Mouse (Mus musculus): ENCODE measurements around the gene Lix1l. TPM values are rescaled to one million over a fixed set of nuclear protein-coding genes. Genes with fewer than 3 reads are reported as not detected.

Gene Lix1l
- polyA plus RNA-seq, 1 experiment from 2014 or later = 0.73 TPM

DNA sequence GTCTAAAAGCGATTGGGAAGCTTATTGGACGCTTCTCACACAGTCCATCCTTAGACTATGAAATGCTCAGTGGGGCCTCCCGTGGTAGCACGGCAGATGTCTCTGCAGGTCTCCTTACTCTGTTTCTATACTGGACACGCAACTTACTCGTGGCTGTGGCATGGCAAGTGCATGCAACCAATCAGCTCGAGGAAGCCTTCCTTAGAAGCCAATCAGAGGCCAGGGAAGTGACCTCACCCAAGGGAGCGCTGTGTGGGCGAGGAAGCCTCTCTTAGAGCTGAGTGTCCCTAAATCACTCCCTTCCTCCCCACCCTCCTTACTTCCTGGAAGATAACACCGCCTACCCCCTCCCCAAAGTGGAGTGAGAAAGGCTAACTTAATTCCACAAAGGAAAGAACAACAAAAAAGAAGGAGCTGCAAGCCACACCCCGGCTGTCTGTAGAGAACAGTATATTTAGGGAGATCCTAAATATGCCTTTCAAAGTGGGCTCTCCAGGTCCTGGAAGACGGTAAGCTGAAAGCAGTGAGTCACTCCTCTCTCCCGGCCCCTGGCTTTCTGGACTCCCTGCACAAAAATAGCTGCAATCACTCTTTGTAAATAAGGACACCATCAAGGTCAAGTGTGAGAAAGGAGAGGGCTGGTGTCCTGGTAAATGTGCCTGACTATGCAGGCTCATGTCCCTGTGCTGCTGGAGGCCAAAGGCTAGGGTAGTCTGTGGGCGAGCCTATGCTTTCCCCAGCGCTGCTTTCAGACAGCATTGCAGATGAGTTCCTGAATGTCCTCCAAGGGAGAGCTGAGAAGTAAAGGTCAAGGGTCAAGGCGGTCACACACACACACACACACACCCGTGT lies 24.0 kb upstream of the Lix1l start, which contains the start of gene Gm16253:
Gm16253 (plus strand) TSS at position 295 of the 852 bp plus-strand sequence.
- H3K9ac ChIP-seq = peak within 1 kb of the TSS; percentile 59

DNA sequence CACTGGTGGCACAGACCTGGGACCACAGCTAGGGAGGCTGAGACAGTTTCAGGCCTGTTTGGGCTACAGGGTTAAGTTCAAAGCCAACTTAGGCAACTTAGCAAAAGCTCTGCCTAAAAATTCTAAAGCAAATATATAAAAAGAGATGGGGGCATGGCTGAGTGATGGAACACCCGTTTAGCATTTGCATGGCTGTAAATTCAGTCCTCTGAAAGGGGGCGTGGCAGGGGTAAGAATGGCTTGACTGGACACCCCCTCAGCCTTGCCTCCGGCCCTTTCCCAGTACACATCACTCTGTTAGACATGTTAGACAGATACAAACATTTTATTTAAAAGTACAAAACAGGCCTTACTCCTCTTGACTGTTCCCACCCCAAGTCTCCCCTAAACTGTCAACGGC lies 23.4 kb upstream of the Lix1l start:
- 59% methylated on average over 4 of the region's 4 CpGs for WGBS (ENCODE audit: insufficient replicate concordance)
- Histone ChIP-seq H3K9me3 (replicated peaks) (no peaks in the 10 kb centered on the region), H3K4me3 (replicated peaks) (no peak overlapping the region), H3K4me2 (no peak overlapping the region), H3K27me3 (no peaks in the 10 kb centered on the region), H3K9ac (no peak overlapping the region), H3K27ac (peak overlapping the region; percentile 72), H3K36me3 (no peaks in the 10 kb centered on the region), H3K4me1 (replicated peaks) (peaks cover 67% of the 10 kb centered on the region)
- DNase-seq (no peak), ATAC-seq (ENCODE audit: low read depth) (no peak)

More for the DNA sequence above, 24.0 kb upstream of the Lix1l start, which contains the start of gene Gm16253:
- peak within 1 kb of the TSS; percentile 71 for H3K4me2 ChIP-seq
- no peaks in the 10 kb centered on the region for H3K27me3 ChIP-seq
- peak within 1 kb of the TSS; percentile 45 for H3K4me3 ChIP-seq (replicated peaks)
- H3K9me3 ChIP-seq (replicated peaks) = no peaks in the 10 kb centered on the region
- H3K4me1 ChIP-seq (replicated peaks) = peaks cover 67% of the 10 kb centered on the region
- WGBS (ENCODE audit: insufficient replicate concordance) = 18% methylated on average over 17 of the region's 17 CpGs
- peak within 1 kb of the TSS; percentile 72 for H3K27ac ChIP-seq
- H3K36me3 ChIP-seq = no peaks in the 10 kb centered on the region
- DNase-seq (peak; percentile 76), ATAC-seq (ENCODE audit: low read depth) (peak; percentile 85)

DNA sequence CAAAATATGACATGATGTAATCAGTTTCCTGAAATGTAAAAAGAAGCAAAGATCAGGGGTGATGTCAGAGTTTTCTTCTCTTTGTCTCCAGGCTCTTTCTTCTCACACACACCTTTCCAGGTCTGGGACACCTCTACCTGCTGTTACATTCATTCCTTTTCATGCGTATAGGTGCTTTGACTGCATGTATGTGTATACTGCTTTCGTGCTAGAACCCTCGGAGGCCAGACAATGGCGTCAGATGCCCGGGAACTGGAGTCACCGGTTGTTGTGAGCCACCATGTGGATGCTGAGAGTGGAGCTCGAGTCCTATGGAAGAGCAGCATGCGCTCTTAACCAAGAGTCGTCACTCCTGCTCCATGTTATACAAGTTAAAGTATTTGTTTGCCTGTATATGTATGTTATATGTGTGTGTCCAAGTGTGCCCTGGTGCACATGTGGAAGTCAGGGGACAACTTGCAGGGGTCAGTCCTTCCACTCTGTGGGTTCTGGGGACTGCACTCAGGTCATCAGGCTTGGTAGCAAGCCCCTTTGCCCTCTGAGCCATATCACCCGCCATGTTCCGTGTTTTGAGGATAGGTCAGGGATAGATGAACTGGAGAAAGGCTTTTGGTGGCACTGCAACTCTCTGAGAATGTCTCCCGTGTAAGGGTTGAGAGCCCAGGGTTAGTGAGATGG lies 22.2 kb upstream of the Lix1l start:
- no peak for DNase-seq
- no peaks in the 10 kb centered on the region for H3K36me3 ChIP-seq
- H3K4me3 ChIP-seq (replicated peaks) = no peak overlapping the region
- no peak overlapping the region for H3K9ac ChIP-seq
- H3K4me1 ChIP-seq (replicated peaks) = peaks cover 60% of the 10 kb centered on the region
- H3K27me3 ChIP-seq = no peaks in the 10 kb centered on the region
- H3K27ac ChIP-seq = peak overlapping the region; percentile 15; the same call in 1 of the 2 replicates
- H3K4me2 ChIP-seq = no peak overlapping the region
- 78% methylated on average over 12 of the region's 12 CpGs for WGBS (ENCODE audit: insufficient replicate concordance)
- no peaks in the 10 kb centered on the region for H3K9me3 ChIP-seq (replicated peaks)
- ATAC-seq (ENCODE audit: low read depth) = no peak

DNA sequence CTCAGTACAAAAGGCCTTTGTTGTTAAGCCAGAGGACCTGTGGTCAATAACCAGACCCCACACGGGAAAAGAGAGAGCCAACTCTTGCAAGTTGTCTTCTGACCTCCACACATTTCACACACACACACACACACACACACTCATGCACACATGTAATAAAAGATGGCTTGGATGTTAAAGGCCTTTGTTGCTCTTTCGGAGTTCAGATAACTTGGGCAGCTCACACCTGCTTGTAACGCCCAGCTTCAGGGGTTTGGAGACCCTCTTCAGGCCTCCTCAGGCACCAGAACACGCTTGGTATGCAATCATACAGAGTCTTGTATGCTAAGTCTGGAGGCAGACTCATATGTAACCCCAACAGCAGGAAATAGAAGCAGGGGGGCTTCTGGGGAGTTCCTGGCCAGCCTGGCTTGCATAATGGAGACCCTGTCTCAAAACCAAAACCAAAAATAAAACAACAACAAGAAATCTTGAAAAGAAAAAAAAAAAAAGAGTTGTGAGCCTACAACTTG lies 21.7 kb upstream of the Lix1l start:
- WGBS (ENCODE audit: insufficient replicate concordance) = 68% methylated on average over 4 of the region's 4 CpGs
- Histone ChIP-seq H3K36me3 (no peaks in the 10 kb centered on the region), H3K27ac (0 out of 2 replicates have a peak overlapping the region, but pooled peaks have one; percentile 34), H3K4me1 (replicated peaks) (peaks cover 54% of the 10 kb centered on the region), H3K27me3 (no peaks in the 10 kb centered on the region), H3K4me3 (replicated peaks) (no peak overlapping the region), H3K4me2 (peak overlapping the region; percentile 61), H3K9me3 (replicated peaks) (no peaks in the 10 kb centered on the region), H3K9ac (no peak overlapping the region)
- ATAC-seq (ENCODE audit: low read depth) = no peak
- DNase-seq = no peak

DNA sequence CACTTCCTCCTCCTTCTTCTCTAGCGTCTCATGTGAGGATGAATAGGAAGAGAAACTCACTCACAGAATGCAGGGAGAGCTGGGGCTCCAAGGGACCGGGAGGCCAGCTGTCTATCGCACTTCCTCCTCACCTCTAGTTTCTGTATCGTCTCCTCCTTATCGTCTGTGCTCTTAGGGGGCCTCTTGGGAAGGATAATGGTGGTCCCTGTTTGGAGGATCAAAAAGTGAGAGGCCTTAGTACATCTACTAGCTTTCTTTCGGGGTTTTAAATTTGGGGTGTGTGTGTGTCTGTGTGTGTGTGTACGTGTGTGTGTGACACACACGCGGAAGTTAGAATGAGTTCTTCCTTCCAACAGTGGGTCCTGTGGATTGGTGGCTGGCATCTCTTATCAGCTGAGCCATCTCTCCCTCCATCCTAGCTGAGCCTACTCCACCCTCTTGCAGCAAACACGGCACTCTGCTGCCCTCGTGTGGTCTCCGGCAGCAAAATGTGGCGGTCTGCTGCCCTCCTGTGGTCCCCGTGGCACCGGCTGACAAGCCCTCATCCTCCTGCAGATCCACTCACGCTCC lies 21.0 kb upstream of the Lix1l start:
- no peaks in the 10 kb centered on the region for H3K27me3 ChIP-seq
- DNase-seq = peak; percentile 78
- ATAC-seq (ENCODE audit: low read depth) = peak; percentile 71
- peak overlapping the region; percentile 45 for H3K9ac ChIP-seq
- no peaks in the 10 kb centered on the region for H3K9me3 ChIP-seq (replicated peaks)
- H3K4me1 ChIP-seq (replicated peaks) = peaks cover 52% of the 10 kb centered on the region
- H3K36me3 ChIP-seq = no peaks in the 10 kb centered on the region
- peak overlapping the region; percentile 34 for H3K27ac ChIP-seq
- 4% methylated on average over 16 of the region's 16 CpGs for WGBS (ENCODE audit: insufficient replicate concordance)
- peak overlapping the region; percentile 33 for H3K4me3 ChIP-seq (replicated peaks)
- peak overlapping the region; percentile 61 for H3K4me2 ChIP-seq

DNA sequence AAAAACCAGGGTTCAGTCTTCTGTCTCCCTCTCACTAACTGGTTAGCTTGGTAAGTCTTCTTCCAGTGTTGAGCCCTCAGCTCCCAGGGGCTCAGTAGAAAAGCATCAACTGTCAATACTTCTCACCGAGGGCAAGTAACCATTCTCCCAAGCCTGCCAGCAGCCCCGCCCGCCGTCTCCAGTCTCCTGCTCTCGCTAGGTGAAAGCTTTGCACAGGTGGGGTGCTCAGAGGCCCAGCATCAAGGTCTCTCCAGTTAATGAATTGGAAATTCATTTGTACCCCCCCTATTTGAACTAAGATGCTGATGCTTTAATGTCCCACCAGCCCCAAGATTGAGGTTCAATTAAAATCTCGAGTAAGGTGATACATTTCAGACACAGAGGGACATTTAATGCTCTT lies 19.8 kb upstream of the Lix1l start:
- 0 out of 2 replicates have a peak overlapping the region, but pooled peaks have one; percentile 61 for H3K4me2 ChIP-seq
- H3K4me3 ChIP-seq (replicated peaks) = no peak overlapping the region
- DNase-seq = no peak
- H3K9ac ChIP-seq = no peak overlapping the region
- ATAC-seq (ENCODE audit: low read depth) = no peak
- H3K4me1 ChIP-seq (replicated peaks) = peaks cover 41% of the 10 kb centered on the region
- no peaks in the 10 kb centered on the region for H3K9me3 ChIP-seq (replicated peaks)
- no peaks in the 10 kb centered on the region for H3K27me3 ChIP-seq
- 61% methylated on average over 6 of the region's 6 CpGs for WGBS (ENCODE audit: insufficient replicate concordance)
- no peak overlapping the region for H3K27ac ChIP-seq
- H3K36me3 ChIP-seq = no peaks in the 10 kb centered on the region

DNA sequence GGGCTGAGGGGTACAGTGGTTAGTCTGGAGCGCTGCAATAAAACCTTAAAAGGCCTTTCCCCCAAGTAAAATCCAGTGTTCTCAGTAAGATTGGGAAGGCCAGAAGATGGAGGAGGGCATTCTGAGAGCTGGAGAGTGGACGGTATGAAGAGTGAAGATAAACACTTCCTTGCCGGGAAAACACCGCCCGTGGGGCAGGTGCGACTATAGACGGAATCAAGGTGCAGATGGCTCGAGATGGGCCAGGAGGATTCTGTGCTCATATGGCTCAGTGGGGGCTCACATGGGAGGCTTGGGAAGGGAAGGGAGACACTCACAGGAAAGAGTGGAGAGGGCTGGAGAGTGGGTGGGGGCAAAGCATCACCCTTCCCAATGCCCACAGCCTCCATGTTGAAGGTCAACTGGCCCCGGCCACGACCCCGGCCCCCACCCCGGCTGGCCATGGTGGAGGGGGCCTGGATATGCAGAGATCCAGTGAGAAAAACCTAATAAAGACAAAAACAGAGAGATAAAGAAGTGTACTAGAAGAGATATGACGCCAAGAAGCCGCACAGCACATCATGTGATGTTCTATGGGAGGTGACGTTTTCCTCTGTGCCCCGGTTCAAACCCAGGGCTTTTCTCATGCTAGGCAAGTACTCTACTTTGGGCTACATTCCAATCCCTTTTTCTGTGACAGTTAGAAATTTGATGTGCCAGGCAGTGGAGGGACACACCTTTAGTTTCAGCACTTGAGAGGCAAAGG lies 19.0 kb upstream of the Lix1l start:
- H3K9me3 ChIP-seq (replicated peaks) = no peaks in the 10 kb centered on the region
- no peaks in the 10 kb centered on the region for H3K36me3 ChIP-seq
- H3K4me3 ChIP-seq (replicated peaks) = no peak overlapping the region
- H3K27me3 ChIP-seq = no peaks in the 10 kb centered on the region
- DNase-seq (no peak), ATAC-seq (ENCODE audit: low read depth) (no peak)
- WGBS (ENCODE audit: insufficient replicate concordance) = 77% methylated on average over 16 of the region's 16 CpGs
- no peak overlapping the region for H3K9ac ChIP-seq
- H3K27ac ChIP-seq = no peak overlapping the region
- H3K4me1 ChIP-seq (replicated peaks) = peaks cover 33% of the 10 kb centered on the region
- H3K4me2 ChIP-seq = no peak overlapping the region

DNA sequence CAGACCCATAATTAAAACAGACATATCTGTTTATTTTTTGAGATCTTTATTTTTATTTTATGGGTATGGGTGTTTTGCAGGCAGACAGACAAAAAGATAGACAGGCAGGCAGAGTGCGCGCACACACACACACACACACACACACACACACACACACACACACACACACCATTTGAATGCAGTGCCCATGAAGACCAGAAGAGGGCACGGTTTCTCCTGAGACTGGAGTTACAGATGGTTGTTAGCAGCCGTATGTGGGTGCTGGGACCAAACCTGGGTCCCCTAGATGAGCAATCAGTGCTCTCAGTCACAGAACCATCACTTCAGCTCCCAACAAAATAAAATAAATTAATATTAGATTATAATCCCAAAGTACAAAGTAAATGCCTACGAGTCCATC lies 17.6 kb upstream of the Lix1l start:
- no peak overlapping the region for H3K4me2 ChIP-seq
- ATAC-seq (ENCODE audit: low read depth) (no peak), DNase-seq (no peak)
- no peaks in the 10 kb centered on the region for H3K9me3 ChIP-seq (replicated peaks)
- H3K36me3 ChIP-seq = no peaks in the 10 kb centered on the region
- no peak overlapping the region for H3K4me3 ChIP-seq (replicated peaks)
- H3K9ac ChIP-seq = no peak overlapping the region
- no peak overlapping the region for H3K27ac ChIP-seq
- peaks cover 24% of the 10 kb centered on the region for H3K4me1 ChIP-seq (replicated peaks)
- no peaks in the 10 kb centered on the region for H3K27me3 ChIP-seq
- 80% methylated on average over 5 of the region's 5 CpGs for WGBS (ENCODE audit: insufficient replicate concordance)

DNA sequence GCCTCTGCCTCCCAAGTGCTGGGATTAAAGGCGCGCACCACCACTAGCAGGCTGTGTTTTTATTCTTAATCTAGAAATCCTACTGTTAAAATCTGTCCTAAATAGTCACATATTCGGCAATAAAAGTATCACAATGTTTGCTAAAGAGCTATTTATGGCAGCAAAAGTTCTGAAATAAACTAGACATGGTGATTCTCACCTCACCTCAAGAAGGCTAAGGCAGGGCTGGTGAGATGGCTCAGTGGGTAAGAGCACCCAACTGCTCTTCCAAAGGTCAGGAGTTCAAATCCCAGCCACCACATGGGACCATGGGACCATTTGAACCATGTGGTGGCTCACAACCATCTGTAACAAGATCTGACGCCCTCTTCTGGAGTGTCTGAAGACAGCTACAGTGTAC lies 10.3 kb upstream of the Lix1l start:
- DNase-seq (no peak), ATAC-seq (ENCODE audit: low read depth) (no peak)
- Histone ChIP-seq H3K27me3 (peaks cover 10% of the 10 kb centered on the region), H3K4me2 (no peak overlapping the region), H3K4me3 (replicated peaks) (no peak overlapping the region), H3K9ac (no peak overlapping the region), H3K4me1 (replicated peaks) (peaks cover 17% of the 10 kb centered on the region), H3K9me3 (replicated peaks) (no peaks in the 10 kb centered on the region), H3K36me3 (0 out of 2 replicates have a peak, but pooled peaks cover 6% of the 10 kb centered on the region), H3K27ac (no peak overlapping the region)
- WGBS (ENCODE audit: insufficient replicate concordance) = 73% methylated on average over 4 of the region's 4 CpGs

DNA sequence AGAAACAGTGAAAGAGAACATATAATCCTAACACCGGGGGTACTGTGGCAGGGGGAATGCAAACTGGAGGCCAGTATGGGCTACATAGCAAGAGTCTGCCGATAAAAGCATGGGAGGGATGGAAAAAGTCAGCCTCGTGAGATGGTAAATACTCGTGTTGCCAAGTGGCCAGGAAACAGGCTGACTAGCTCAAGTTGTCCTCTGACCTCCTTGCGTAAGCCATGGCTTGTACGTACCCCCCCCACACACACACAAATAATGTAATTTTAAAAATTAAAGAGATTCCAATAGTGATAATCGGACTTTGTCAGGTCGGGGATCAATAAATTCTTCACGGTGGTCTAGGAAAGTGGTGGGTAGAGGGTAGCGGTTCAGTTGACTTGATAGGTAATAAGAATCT lies 7.6 kb upstream of the Lix1l start:
- Histone ChIP-seq H3K27ac (peak overlapping the region; percentile 62), H3K4me3 (replicated peaks) (peak overlapping the region; percentile 63), H3K9ac (peak overlapping the region; percentile 73), H3K27me3 (peaks cover 38% of the 10 kb centered on the region), H3K4me2 (peak overlapping the region; percentile 82), H3K9me3 (replicated peaks) (no peaks in the 10 kb centered on the region), H3K36me3 (0 out of 2 replicates have a peak, but pooled peaks cover 6% of the 10 kb centered on the region), H3K4me1 (replicated peaks) (peaks cover 44% of the 10 kb centered on the region)
- ATAC-seq (ENCODE audit: low read depth) (no peak), DNase-seq (no peak)
- under 1% methylated on average over 10 of the region's 10 CpGs for WGBS (ENCODE audit: insufficient replicate concordance)
